In the genomic region with DNA sequence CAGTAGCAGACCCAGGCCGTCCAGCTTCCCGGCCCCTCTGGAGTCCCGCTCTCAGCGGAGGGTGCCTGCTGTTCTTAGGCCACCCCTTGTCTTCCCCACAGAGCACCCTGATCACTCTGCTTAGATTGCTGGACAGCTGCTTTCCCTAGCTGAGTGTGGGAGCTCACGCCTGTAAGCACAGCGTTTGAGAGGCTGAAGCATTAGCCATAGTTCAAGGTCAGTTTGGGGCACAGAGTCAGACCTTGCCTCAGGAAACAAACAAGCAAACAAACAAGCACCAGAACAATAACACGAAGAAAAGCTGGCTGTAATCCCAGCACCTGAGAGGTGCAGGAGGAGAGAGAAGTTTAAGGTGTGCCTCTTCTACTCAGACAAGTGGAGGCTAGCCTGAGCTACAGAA, we compare ENCODE assay signal across 26 mouse cellular contexts. TPM values are rescaled to one million over a fixed set of nuclear protein-coding genes. Genes with fewer than 3 reads are reported as not detected.
DNase-seq lines count a peak whose midpoint lies in the region; ATAC-seq and TF ChIP-seq lines count a peak whose summit lies in the region.
"Had no signal": no experiment of that assay in that cellular context is flagged by ENCODE, and none has a peak within 500 bp of the region (broad histone marks: within the 10 kb centered on the region; RNA-seq: fewer than 3 reads in every experiment).

No protein-coding gene starts in this region.

- WGBS in heart, embryonic 12.5 days = 86% methylated on average over 7 of the region's 7 CpGs
- WGBS in liver, adult 2 months = 62% methylated on average over 7 of the region's 7 CpGs
- 84% methylated on average over 7 of the region's 7 CpGs for WGBS in liver, embryonic 12.5 days (ENCODE audit: insufficient replicate concordance)
- WGBS in olfactory bulb, adult 2 months = 69% methylated on average over 7 of the region's 7 CpGs
- WGBS in hindbrain, postnatal 0 days = 87% methylated on average over 7 of the region's 7 CpGs

- H3K4me1 ChIP-seq in heart, embryonic 12.5 days (replicated peaks) = peaks cover 65% of the 10 kb centered on the region
- peaks cover 44% of the 10 kb centered on the region for H3K4me1 ChIP-seq in liver, adult 2 months (ENCODE audit: control insufficient read depth, insufficient read depth, low read length)
- peaks cover 74% of the 10 kb centered on the region for H3K4me1 ChIP-seq in liver, embryonic 12.5 days
- peaks cover 0 to 15% of the 10 kb centered on the region in 2 experiments; a peak in 3 of 4 replicates for H3K4me1 ChIP-seq in ES-E14 (ENCODE audit: control insufficient read depth in 2 of 2, insufficient read depth in 2 of 2, low read length in 2 of 2, poor library complexity in 1 of 2)
- H3K4me1 ChIP-seq in olfactory bulb, adult 2 months (ENCODE audit: control insufficient read depth, insufficient read depth, low read length) = peaks cover 63% of the 10 kb centered on the region
- peaks cover 10% of the 10 kb centered on the region; the same call in 1 of the 2 replicates for H3K4me1 ChIP-seq in hindbrain, postnatal 0 days (ENCODE audit: insufficient read depth, low read length)

- in situ Hi-C loops in ES-E14 (cut with MboI; ENCODE audit: low sequenced_read_pairs in 2 of 2, unreplicated experiment in 2 of 2) = no loop called here

- TF ChIP-seq CTCF in liver, adult 2 months (IDR thresholded peaks at IDR 0.05; ENCODE audit: low read depth, low read length) = no peak
- no peak for TF ChIP-seq CTCF in olfactory bulb, adult 2 months (IDR thresholded peaks at IDR 0.05; ENCODE audit: insufficient read depth, low read depth, low read length)
- no peak for TF ChIP-seq CTCF in hindbrain, postnatal 0 days (IDR thresholded peaks at IDR 0.05; ENCODE audit: low read depth)

- no peak overlapping the region for H3K4me3 ChIP-seq in heart, embryonic 12.5 days
- no peak overlapping the region for H3K4me3 ChIP-seq in liver, adult 2 months (ENCODE audit: insufficient read depth, low read depth, low read length)
- H3K4me3 ChIP-seq in liver, embryonic 12.5 days = no peak overlapping the region
- H3K4me3 ChIP-seq in ES-E14 (ENCODE audit: insufficient read depth in 1 of 2, low read depth in 1 of 2, low read length in 2 of 2, poor library complexity in 1 of 2, severe bottlenecking in 1 of 2) = no peak overlapping the region
- no peak overlapping the region for H3K4me3 ChIP-seq in olfactory bulb, adult 2 months (ENCODE audit: insufficient read depth, low read depth, low read length)
- no peak overlapping the region for H3K4me3 ChIP-seq in hindbrain, postnatal 0 days (ENCODE audit: low read length)
- H3K4me3 ChIP-seq: embryonic facial prominence, embryonic 15.5 days; gastrocnemius, adult 2 months; heart, embryonic 15.5 days had no signal

- no peak overlapping the region for H3K27ac ChIP-seq in heart, embryonic 12.5 days (ENCODE audit: poor library complexity, severe bottlenecking)
- no peak overlapping the region for H3K27ac ChIP-seq in liver, adult 2 months (replicated peaks; ENCODE audit: insufficient read depth, low read depth, low read length)
- no peak overlapping the region for H3K27ac ChIP-seq in liver, embryonic 12.5 days
- 0 out of 2 replicates have a peak overlapping the region, but pooled peaks have one; percentile 9 for H3K27ac ChIP-seq in ES-E14 (ENCODE audit: insufficient read depth, low read depth, low read length, poor library complexity, severe bottlenecking)
- H3K27ac ChIP-seq in olfactory bulb, adult 2 months (ENCODE audit: insufficient read depth, low read depth, low read length) = 0 out of 2 replicates have a peak overlapping the region, but pooled peaks have one; percentile 34
- no peak overlapping the region for H3K27ac ChIP-seq in hindbrain, postnatal 0 days
- H3K27ac ChIP-seq: embryonic facial prominence, embryonic 15.5 days; gastrocnemius, adult 2 months; heart, embryonic 15.5 days; hindbrain, embryonic 14.5 days had no signal

- peak overlapping the region; percentile 16; the same call in 1 of the 2 replicates for H3K9ac ChIP-seq in heart, embryonic 12.5 days
- no peak overlapping the region for H3K9ac ChIP-seq in liver, adult 2 months (ENCODE audit: low read depth, low read length)
- no peak overlapping the region for H3K9ac ChIP-seq in liver, embryonic 12.5 days
- no peak overlapping the region for H3K9ac ChIP-seq in ES-E14 (ENCODE audit: insufficient read depth, low read depth, low read length, poor library complexity, severe bottlenecking)
- H3K9ac ChIP-seq in hindbrain, postnatal 0 days (replicated peaks; ENCODE audit: low read length) = no peak overlapping the region
- H3K9ac ChIP-seq: embryonic facial prominence, embryonic 15.5 days; heart, embryonic 15.5 days; hindbrain, embryonic 14.5 days had no signal

- H3K27me3 ChIP-seq in heart, embryonic 12.5 days (replicated peaks) = no peaks in the 10 kb centered on the region
- no peaks in the 10 kb centered on the region for H3K27me3 ChIP-seq in liver, adult 2 months (ENCODE audit: control insufficient read depth, insufficient read depth, low read length)
- H3K27me3 ChIP-seq in liver, embryonic 12.5 days (replicated peaks) = no peaks in the 10 kb centered on the region
- no peaks in the 10 kb centered on the region for H3K27me3 ChIP-seq in hindbrain, postnatal 0 days (ENCODE audit: insufficient read depth, low read length)
- H3K27me3 ChIP-seq: embryonic facial prominence, embryonic 15.5 days; heart, embryonic 15.5 days had no signal

- H3K36me3 ChIP-seq in heart, embryonic 12.5 days = 0 out of 2 replicates have a peak, but pooled peaks cover 4% of the 10 kb centered on the region
- no peaks in the 10 kb centered on the region for H3K36me3 ChIP-seq in liver, adult 2 months (ENCODE audit: control insufficient read depth, insufficient read depth, low read length)
- H3K36me3 ChIP-seq in liver, embryonic 12.5 days = peaks cover 29% of the 10 kb centered on the region
- no peaks in the 10 kb centered on the region for H3K36me3 ChIP-seq in ES-E14 (ENCODE audit: control insufficient read depth, insufficient read depth, low read length, poor library complexity, severe bottlenecking)
- H3K36me3 ChIP-seq in hindbrain, postnatal 0 days (ENCODE audit: insufficient read depth, low read length) = no peaks in the 10 kb centered on the region
- H3K36me3 ChIP-seq: heart, embryonic 15.5 days had no signal

- H3K79me2 ChIP-seq in liver, adult 2 months (ENCODE audit: control insufficient read depth, insufficient read depth, low read length) = peaks cover 74% of the 10 kb centered on the region

- no peak overlapping the region for H3K4me2 ChIP-seq in heart, embryonic 12.5 days
- H3K4me2 ChIP-seq in liver, embryonic 12.5 days = no peak overlapping the region
- H3K4me2 ChIP-seq in hindbrain, postnatal 0 days (ENCODE audit: low read depth, low read length) = no peak overlapping the region
- H3K4me2 ChIP-seq: embryonic facial prominence, embryonic 15.5 days; heart, embryonic 11.5 days; heart, embryonic 15.5 days; hindbrain, embryonic 14.5 days had no signal

- no peak for TF ChIP-seq POLR2A in liver, adult 2 months (IDR thresholded peaks at IDR 0.05; ENCODE audit: extremely low read depth, insufficient read depth, low read length)
- no peak for TF ChIP-seq POLR2A in olfactory bulb, adult 2 months (IDR thresholded peaks at IDR 0.05; ENCODE audit: insufficient read depth, low read depth, low read length)

- ATAC-seq in heart, embryonic 12.5 days (ENCODE audit: insufficient number of reproducible peaks, low FRiP score) = no peak
- ATAC-seq in liver, embryonic 12.5 days = no peak
- no peak for ATAC-seq in hindbrain, postnatal 0 days
- ATAC-seq: CD4-positive, CD25-positive, alpha-beta regulatory T cell, adult 4 months; forebrain, embryonic 16.5 days; intestine, postnatal 0 days had no signal

- no peak for DNase-seq in heart, postnatal 10 days
- peak; percentile 56 for DNase-seq in liver, adult 2 months (ENCODE audit: extremely low read depth, low read depth, low spot score)
- DNase-seq in ES-E14 (ENCODE audit: low read depth, low spot score) = no peak
- no peak for DNase-seq in hindbrain, postnatal 0 days (ENCODE audit: low spot score)
- DNase-seq in frontal cortex, postnatal 25 days (ENCODE audit: low spot score in 2 of 2) = no peak
- DNase-seq: adrenal gland, postnatal 10 days; adrenal gland, postnatal 36 days; cerebellum, adult 2 months; cerebellum, postnatal 10 days; cerebellum, postnatal 36 days; embryo, embryonic 11 days; gastrocnemius, adult 2 months; gastrocnemius, postnatal 14 days; heart, adult 11 months; heart, postnatal 14 days; heart, postnatal 4 days had no signal

- intact Hi-C loops in heart, postnatal 10 days (cut with DNase I) = no loop called here

- no peaks in the 10 kb centered on the region for H3K9me3 ChIP-seq in heart, embryonic 12.5 days (replicated peaks)
- no peaks in the 10 kb centered on the region for H3K9me3 ChIP-seq in liver, embryonic 12.5 days (replicated peaks)
- no peaks in the 10 kb centered on the region for H3K9me3 ChIP-seq in ES-E14 (ENCODE audit: control insufficient read depth, insufficient read depth, low read depth, low read length)
- H3K9me3 ChIP-seq in hindbrain, postnatal 0 days (ENCODE audit: low read length) = no peaks in the 10 kb centered on the region
- H3K9me3 ChIP-seq: embryonic facial prominence, embryonic 15.5 days; heart, embryonic 15.5 days had no signal

TF ChIP-seq in ES-E14, 5 proteins besides CTCF, POLR2A, EP300 and RAD21 (continues in another document):
- no peak for TF ChIP-seq MAFK (IDR thresholded peaks at IDR 0.05; ENCODE audit: insufficient read depth, low read depth, low read length)

RNA-seq across cellular contexts. Expression of gene Dnm2, which starts 7.4 kb away (rescaled TPM):
- polyA plus RNA-seq in heart, embryonic 12.5 days (2016; fragmentation: Nextera tagmentation; extraction: Ambion mirVana) = 83.8 and 87.2 TPM in 2 replicates
- 10 to 100 TPM; 90.0 to 90.6 TPM for total RNA-seq in heart, postnatal 10 days (2021)
- total RNA-seq in liver, adult 2 months (2014; rRNA removed) = 28.9 and 32.3 TPM in 2 replicates
- polyA plus RNA-seq in liver, adult 2 months (2012; rRNA removed) = 57.3 and 74.4 TPM in 2 replicates
- polyA plus RNA-seq in liver, embryonic 12.5 days (2016; fragmentation: Nextera tagmentation; extraction: Ambion mirVana) = 72.2 and 75.5 TPM in 2 replicates
- 56.3 and 69.6 TPM in 2 replicates for total RNA-seq in ES-E14 (2012; rRNA removed)
- polyA plus RNA-seq in olfactory bulb, adult 2 months (2012; ENCODE audit: insufficient read depth, insufficient read length, low replicate concordance, missing spikeins) = 371 TPM in 1 of 2 replicates, not detected in the other
- 75.3 and 80.4 TPM in 2 replicates for total RNA-seq in hindbrain, postnatal 0 days (2014; rRNA removed)
- polyA plus RNA-seq in hindbrain, postnatal 0 days (2015; fragmentation: Nextera tagmentation; extraction: Ambion mirVana) = 53.5 and 58.6 TPM in 2 replicates

RNA-seq across cellular contexts. Expression of gene Qtrt1, which starts 20.4 kb away (rescaled TPM):
- 23.0 and 25.4 TPM in 2 replicates for polyA plus RNA-seq in heart, embryonic 12.5 days (2016; fragmentation: Nextera tagmentation; extraction: Ambion mirVana)
- 10 to 100 TPM; 10.6 to 11.5 TPM for total RNA-seq in heart, postnatal 10 days (2021)
- total RNA-seq in liver, adult 2 months (2014; rRNA removed) = 5.6 TPM in 2 replicates
- polyA plus RNA-seq in liver, adult 2 months (2012; rRNA removed) = 8.3 and 15.7 TPM in 2 replicates
- polyA plus RNA-seq in liver, embryonic 12.5 days (2016; fragmentation: Nextera tagmentation; extraction: Ambion mirVana) = 31.2 and 32.7 TPM in 2 replicates
- total RNA-seq in ES-E14 (2012; rRNA removed) = 62.7 and 100 TPM in 2 replicates
- not detected in 2 replicates for polyA plus RNA-seq in olfactory bulb, adult 2 months (2012; ENCODE audit: insufficient read depth, insufficient read length, low replicate concordance, missing spikeins)
- 37.1 and 46.7 TPM in 2 replicates for total RNA-seq in hindbrain, postnatal 0 days (2014; rRNA removed)
- 38.6 and 44.5 TPM in 2 replicates for polyA plus RNA-seq in hindbrain, postnatal 0 days (2015; fragmentation: Nextera tagmentation; extraction: Ambion mirVana)

Comparison
In these comparisons a context has a peak if more than half of its experiments do, and no peak if none do; other contexts are left out.
1. H3K27ac ChIP-seq: peak in ES-E14 (single experiment) and olfactory bulb, adult 2 months (single experiment); none in heart, embryonic 12.5 days (single experiment), liver, adult 2 months (single experiment), liver, embryonic 12.5 days (single experiment) and hindbrain, postnatal 0 days (single experiment).